Mouse (Mus musculus): ENCODE measurements at regions not wholly inside any gene's neighbourhood (a gene's known extent, or its start where the extent isn't known, plus 50 kb on each side); places are given as distances from the start of the nearest gene placed in this dataset.

- TF ChIP-seq POLR2A (IDR thresholded peaks at IDR 0.05; ENCODE audit: insufficient read length, low read depth), result no peak
- TF ChIP-seq E2F4 (IDR thresholded peaks at IDR 0.05; ENCODE audit: insufficient read depth), result no peak
These were observed 139.3 kb upstream of the Spdye4c start for GRCm38 (mm10) chr2:128451554-128452239.
